Mouse (Mus musculus): Measurements from ENCODE around the gene Slc40a1. TPM values are rescaled to one million over a fixed set of nuclear protein-coding genes. Genes with fewer than 3 reads are reported as not detected.

The Slc40a1 gene
- total RNA-seq (2021), result 10 to 100 TPM; 39.3 to 53.1 TPM
- long read RNA-seq, experiment 1, transcript Slc40a1-201 (8 exons, 3,370 nt), result major isoform, 28 of 31 reads
- long read RNA-seq, experiment 1, partial matches to known transcripts, result 1 of 31 reads
- long read RNA-seq, experiment 1, other reads (novel, unspliced or antisense), result 2 of 31 reads
- long read RNA-seq, experiment 2, transcript Slc40a1-201 (8 exons, 3,370 nt), result major isoform, 62 of 78 reads
- long read RNA-seq, experiment 2, partial matches to known transcripts, result 6 of 78 reads
- long read RNA-seq, experiment 2, other reads (novel, unspliced or antisense), result 10 of 78 reads

DNA sequence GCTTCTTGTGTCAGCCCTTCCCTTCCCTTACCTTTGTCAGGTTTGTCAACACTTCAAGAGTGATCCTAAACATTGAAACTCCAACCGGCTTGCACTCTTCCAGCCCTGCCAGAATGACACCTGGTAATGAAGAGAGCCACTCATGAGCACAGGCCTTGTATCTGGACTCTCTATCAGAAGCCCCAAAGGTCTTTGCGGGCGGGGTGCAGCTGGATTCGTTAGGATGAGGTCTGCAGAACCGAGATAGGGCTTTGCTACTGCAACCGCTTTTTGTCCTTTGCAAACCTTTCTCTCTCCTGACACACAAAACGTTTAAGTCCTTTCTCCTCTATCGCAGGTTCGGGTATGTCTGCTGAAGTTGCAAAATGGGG is at the start of gene Slc40a1:
Slc40a1 (minus strand) TSS at position 131 of the 371 bp plus-strand sequence.
- no peak for DNase-seq (ENCODE audit: low spot score in 2 of 2)

DNA sequence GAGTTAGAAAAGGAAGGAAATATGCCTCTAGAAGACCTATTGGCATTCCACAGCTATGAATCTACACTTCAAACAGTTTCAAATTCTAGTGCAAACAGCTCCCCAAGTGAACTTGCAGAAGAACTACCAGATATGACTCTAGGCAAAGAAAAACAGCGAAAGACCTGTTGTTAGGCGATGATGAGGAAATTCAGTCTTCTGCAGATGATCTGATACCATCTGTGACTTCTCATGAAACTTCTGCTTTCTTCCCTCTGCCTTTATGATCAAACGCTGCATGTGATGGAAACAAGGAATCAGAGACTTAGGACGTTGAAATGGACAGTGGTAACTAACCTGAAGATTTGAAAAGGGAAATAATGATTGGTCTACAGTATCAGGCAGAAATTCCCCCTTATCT is 45.0 kb upstream of the Slc40a1 start:
- DNase-seq (ENCODE audit: low spot score in 2 of 2), result no peak

DNA sequence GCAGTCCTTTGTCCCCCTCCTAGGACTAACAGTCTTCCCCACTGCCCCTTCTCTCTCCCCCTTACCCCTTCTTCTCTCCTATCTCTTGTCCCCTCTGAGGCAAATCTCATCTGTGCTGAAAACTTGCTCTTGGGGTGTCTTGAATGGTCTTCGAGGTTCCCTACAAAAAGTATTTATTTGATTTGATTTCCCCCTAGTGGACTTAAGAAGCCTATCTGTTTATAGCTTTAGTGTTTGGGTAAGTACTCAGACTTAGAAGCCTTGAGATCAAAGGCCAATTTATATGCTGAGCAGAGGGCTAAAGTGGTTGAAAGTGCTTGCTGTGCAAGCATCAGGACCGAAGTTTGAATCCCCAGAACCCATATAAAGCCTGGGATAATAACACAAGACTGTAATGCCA is 22.7 kb upstream of the Slc40a1 start:
- no peak for DNase-seq (ENCODE audit: low spot score in 2 of 2)

GRCm38 (mm10) chr1:45947843-45948242 is 21.5 kb upstream of the Slc40a1 start:
- DNase-seq (ENCODE audit: low spot score in 2 of 2), result no peak

DNA sequence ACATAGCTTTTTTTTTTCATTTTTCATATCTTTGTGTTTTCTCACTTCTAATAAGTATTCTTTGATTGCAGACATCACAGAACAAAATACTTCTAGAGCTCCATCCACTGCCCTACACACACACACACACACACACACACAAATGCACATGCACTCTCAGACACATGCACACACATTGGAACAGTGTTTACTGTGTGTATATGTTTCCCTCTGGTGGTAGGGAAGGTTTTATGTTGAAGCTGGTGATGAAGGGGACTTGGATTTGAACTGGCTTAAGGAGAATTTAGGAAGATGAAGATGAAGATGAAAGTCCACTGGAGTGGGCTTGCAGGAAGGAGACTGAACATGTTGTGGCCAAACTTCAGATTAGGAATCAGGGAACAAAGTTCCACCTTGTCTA is 4.8 kb upstream of the Slc40a1 start:
- no peak for DNase-seq (ENCODE audit: low spot score in 2 of 2)

DNA sequence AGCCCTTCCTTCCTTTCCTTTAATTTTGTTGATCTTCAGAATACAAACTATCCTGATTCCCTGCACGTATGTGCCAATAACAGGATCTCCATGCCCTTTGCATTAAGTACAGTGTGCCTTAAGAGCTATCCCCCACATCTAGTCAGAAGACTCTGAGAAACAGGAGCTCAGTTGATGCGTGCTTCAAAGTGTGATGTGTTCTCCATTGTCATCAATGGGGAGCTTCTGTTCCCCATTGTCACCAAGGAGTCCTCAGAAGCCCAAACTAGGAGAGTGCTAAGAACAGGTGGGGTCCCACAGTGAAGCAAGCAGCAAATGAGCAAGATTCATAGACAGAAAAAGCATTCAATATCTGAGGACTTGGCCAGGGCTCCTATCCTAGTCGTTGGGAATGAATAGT is 588 bp upstream of the Slc40a1 start:
- no peak for DNase-seq (ENCODE audit: low spot score in 2 of 2)

DNA sequence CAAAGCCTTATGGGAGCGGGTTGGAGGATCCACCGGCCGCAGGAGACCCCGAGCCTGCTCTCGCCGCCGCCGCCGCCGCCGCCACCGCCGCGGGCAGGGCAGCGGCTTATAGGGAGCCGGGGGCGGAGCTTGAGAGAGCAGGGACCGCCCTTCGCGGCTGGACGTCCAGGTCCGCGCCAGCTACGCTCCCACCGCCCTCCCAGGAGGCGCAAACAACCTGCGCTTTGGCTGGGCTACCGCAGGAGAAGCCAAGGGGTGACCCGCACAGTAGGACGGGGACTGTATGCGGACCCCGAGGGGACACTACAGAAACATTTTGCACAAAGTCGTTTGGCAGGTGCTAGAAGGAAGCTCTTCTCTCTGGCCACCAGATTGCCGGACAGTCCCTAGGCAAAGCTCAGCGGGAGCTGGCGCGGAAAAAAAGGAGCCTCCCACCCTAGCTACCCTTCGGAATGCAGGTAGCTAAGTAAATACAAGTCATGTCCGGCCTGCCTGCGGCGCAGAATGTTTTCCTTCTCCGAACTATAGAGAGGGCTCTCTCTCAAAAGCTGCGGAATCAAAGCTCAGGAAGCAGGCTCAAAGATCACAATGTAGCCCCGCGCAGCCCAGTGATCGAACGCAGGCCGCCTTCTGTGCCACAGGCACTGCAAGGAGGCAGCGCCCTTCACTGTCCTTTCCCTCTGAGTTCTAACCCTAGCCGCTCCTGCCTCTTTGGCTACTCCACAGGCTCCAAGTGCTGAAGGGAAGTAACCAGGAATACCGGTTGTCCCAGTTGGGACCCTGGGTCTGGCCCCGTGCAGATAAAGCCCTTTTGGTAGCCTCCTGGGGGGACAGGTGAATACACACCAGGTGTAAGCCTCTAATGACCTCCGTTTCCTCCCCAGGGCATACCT is 577 bp downstream of the Slc40a1 start:
- peak; percentile 38 to 53 for DNase-seq (ENCODE audit: low spot score in 2 of 2)

- no peak for DNase-seq (ENCODE audit: low spot score in 2 of 2)
Observed at GRCm38 (mm10) chr1:45925131-45925499, 1.2 kb downstream of the Slc40a1 start.

GRCm38 (mm10) chr1:45924516-45924915 is 1.8 kb downstream of the Slc40a1 start:
- DNase-seq (ENCODE audit: low spot score in 2 of 2), result no peak

GRCm38 (mm10) chr1:45923306-45923705 is 3.0 kb downstream of the Slc40a1 start:
- DNase-seq (ENCODE audit: low spot score in 2 of 2), result no peak

GRCm38 (mm10) chr1:45920703-45921102 is 5.6 kb downstream of the Slc40a1 start:
- DNase-seq (ENCODE audit: low spot score in 2 of 2), result no peak

DNA sequence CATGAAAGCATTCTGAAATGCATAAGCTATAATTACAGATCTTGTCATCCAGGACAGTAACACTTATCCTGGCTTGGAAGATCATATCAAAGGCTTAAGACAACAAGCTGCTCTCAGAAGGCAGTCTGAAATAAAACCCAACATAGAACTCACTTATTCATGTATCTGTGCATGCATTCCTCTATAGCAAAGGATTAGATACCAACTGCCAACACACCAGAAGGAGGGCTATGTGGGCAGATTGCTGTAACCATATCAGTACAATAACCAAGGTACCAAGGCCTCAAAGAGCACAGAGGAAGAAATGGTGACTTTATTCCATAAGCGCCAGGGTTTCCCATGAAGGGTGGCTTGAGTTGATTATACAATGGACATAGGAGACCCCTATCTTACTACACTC is 6.6 kb downstream of the Slc40a1 start:
- DNase-seq (ENCODE audit: low spot score in 2 of 2), result no peak

- DNase-seq (ENCODE audit: low spot score in 2 of 2), result no peak
Observed at GRCm38 (mm10) chr1:45917136-45917803, 9.1 kb downstream of the Slc40a1 start.

DNA sequence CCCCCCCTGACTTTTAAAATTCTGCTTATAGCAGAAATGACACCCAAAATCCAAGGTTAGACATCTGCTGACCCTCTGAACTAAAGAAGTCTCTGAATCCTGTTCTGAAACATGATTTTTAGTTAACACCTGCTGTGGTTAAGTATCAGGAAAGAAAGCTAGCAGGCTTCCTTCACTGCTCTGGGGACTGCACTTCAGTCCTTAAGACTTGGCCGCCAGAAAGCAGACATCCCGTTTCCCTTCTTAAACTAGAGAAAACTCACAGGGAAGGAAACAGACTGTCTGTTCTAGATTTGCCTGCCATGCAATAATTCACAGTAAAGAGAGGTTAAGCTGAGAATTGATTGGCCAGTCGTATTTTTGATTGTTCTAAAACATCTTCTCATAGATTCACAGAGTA is 10.1 kb downstream of the Slc40a1 start:
- DNase-seq (ENCODE audit: low spot score in 2 of 2), result no peak

DNA sequence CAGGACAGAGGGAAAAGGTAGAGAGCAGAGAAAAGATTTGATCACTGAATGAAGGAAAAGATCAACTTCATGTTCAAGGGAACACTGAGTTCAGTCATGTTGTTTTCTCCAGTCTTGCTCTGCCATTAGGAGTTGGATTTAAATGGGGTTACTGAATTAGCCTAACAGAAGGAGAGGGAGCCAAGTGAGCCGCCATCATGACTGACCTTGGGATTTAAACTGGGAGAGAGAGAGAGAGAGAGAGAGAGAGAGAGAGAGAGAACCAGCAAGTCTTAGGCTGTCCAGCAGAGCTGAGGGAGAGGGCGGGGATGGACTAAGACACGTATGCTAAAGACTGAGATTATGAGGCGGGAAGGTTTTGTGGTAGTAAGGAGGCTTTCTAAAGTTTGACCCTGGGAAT is 12.1 kb downstream of the Slc40a1 start:
- no peak for DNase-seq (ENCODE audit: low spot score in 2 of 2)

DNA sequence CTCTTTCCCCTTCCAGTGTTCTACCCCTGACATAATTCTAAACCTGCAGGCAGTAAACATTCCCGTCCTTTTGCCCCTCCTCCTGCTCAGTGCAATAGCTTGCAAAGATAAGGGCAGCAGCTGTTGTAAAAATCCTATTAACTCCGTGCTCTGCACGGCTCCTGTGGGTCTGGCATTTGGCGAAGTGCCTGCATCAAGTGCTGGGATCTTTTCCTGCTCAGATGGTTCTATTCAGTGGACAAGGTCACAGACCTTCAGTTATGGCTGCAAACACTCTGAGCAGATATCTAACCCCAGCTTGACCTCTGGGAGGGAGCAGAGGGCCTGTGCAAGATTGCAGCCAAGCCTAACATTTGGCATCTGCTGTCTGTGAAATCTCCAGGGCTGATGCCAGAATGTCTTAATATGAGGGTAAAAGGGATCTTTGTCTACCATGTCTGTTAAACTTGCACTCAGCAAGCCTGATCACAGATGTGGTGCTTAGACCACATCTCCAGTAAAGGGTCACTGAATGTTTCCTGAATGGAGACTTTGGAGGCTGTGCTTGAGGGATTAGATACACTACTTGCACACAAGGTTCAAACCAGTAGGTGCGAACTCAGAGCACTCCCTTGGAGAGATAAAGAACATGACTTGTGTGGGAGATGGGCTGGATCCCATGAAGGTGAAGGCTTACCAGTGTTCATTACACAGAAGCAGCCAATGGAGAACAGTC is 21.1 kb downstream of the Slc40a1 start:
- DNase-seq (ENCODE audit: low spot score in 2 of 2), result no peak

- DNase-seq (ENCODE audit: low spot score in 2 of 2), result no peak
Observed at GRCm38 (mm10) chr1:45904161-45904560, 22.2 kb downstream of the Slc40a1 start.

DNA sequence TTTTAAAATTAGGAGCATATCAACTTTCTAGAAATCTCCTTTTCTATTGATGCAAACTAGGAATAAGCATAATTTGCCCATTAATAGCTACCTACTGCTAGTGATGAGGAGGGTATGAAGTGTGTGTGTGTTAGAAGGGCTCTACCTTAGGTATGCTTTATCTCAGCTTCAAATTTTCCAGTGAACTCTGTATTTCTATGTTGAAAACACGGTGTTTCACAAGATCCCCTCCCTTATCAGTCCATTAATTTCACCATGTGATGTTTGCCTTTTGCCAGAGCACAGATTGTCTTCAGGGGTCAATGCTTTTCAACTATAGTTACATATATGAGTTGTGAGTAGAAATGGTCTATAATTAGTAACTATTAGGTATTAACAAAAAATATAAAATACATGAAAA is 28.3 kb downstream of the Slc40a1 start:
- DNase-seq (ENCODE audit: low spot score in 2 of 2), result no peak

DNA sequence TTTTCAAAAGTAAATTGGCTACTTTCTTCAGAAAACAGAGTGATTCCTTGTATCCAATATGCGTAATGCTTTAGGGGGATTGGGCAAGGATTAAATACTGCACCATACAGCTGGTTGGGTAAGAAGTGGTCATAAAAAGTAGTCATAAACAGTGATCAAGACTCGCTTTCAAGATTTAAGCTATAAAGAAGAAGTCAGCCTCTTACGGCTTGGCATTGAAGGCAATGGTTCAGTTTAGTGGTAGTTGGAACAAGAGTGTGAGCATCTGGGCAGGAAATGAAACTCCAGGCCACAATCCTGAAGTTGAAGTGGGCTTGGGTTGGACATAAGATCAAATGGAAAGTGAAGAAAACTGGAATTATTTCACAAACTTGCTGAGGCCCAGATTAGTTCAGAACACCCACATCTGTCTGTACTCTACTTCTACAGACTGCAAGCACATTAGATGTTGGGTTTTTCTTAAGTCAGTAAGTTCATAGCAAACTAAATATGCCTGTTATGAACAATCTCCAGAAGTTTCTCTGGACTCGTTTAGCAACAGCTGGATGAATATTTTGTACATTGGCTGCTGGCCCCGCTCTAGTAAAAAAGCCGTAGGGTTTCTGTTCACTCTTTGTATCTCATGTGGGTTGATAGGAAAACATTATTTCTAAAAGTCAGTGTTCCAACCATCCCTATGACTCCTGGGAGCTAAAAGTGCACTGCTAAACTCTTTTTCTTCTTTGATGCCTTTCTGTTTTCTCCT is 32.0 kb downstream of the Slc40a1 start:
- no peak for DNase-seq (ENCODE audit: low spot score in 2 of 2)

GRCm38 (mm10) chr1:45891986-45892385 is 34.3 kb downstream of the Slc40a1 start:
- no peak for DNase-seq (ENCODE audit: low spot score in 2 of 2)

DNA sequence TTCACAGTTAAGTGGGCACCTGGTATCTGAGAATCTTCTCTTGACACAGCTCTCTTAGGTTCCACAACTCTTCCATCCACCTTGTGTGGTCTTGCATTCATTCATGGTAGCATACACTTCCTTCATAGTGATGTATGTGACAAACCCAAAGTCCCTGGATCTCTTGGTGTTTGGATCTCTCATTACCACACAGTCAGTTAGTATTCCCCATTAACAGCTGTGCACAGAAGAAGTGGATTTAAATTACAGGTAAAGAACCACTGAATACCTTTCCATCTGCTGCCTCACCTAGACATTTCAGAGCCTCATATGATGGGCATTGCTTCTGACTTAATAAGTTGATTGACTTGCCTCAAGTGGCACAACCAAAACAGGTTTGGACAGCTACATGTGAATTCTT is 36.1 kb downstream of the Slc40a1 start, which contains the start of gene Gm5269:
Gm5269 (minus strand) TSS at position 101 of the 400 bp plus-strand sequence.
- no peak for DNase-seq (ENCODE audit: low spot score in 2 of 2)

All from adrenal gland, postnatal 4 days (tissue).